Mouse (Mus musculus): ENCODE data around the gene Zdhhc18. TPM values are rescaled to one million over a fixed set of nuclear protein-coding genes. Genes with fewer than 3 reads are reported as not detected.

The Zdhhc18 gene
- total and polyA plus RNA-seq, 3 experiments, result 6.7 to 15.6 TPM; not detected in 1

DNA sequence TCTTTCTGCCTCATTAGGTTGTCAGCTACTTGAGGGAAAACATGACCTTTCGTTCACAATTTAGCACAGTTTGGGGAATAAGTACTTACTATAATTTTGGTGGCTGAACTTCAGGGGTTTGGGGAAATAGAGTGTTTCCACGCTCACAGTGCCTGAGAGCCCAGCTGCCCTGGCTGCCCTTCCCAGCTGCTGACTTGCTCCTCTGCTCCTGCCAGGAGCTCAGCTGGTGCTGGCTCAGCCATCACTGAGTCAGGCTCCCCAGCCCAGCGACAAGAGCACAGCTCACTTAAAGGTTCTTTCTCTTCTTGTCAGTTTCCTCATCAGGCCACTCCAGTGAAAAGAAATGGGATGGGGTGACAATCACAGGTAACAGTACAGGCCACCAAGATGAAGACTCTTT, 18.6 kb upstream of the Zdhhc18 start:
- Histone ChIP-seq H3K4me1 (ENCODE audit: control insufficient read depth in 1 of 2, insufficient read depth in 2 of 2, low read length in 2 of 2) (peaks cover 2 to 24% of the 10 kb centered on the region in 2 experiments), H3K27me3 (ENCODE audit: control insufficient read depth in 1 of 2, insufficient read depth in 2 of 2, low read length in 2 of 2) (no peaks in the 10 kb centered on the region), H3K9me3 (replicated peaks; ENCODE audit: insufficient read depth, low read length) (no peaks in the 10 kb centered on the region), H3K4me3 (ENCODE audit: control insufficient read depth in 1 of 2, insufficient read depth in 1 of 2, low read depth in 2 of 2, low read length in 2 of 2) (no peak overlapping the region), H3K79me2 (ENCODE audit: control insufficient read depth, insufficient read depth, low read length, poor library complexity) (peaks cover 7% of the 10 kb centered on the region), H3K36me3 (ENCODE audit: control insufficient read depth in 1 of 2, insufficient read depth in 2 of 2, low read length in 2 of 2) (peaks cover 0 to 20% of the 10 kb centered on the region in 2 experiments; a peak in 3 of 4 replicates), H3K9ac (ENCODE audit: control insufficient read depth, low read depth, low read length, poor library complexity, severe bottlenecking) (no peak overlapping the region), H3K27ac (ENCODE audit: control insufficient read depth, low read depth, low read length) (no peak overlapping the region)
- no peak for TF ChIP-seq ETS1 (IDR thresholded peaks at IDR 0.05; ENCODE audit: low read depth, low read length)
- DNase-seq (ENCODE audit: low read depth, low spot score), result no peak

DNA sequence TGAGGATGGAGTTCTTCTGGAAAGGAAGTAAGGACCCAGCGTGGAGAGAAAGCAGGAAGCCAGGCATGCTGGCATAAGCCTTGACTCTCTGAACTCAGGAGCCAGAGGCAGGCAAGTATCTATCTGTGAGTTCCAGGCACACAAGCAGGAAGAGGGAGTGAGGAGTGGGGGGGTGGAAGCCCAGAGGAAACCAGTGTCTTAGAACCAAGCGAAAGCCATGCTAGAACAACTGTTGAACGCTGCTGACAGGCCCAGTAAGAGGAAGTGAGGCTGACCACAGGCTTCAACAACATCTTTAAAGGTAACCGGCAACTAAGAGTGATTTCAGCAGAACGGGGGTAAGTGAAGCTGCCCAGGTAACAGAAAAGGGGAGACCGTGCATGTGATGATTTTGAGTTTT, 16.2 kb upstream of the Zdhhc18 start:
- Histone ChIP-seq H3K4me3 (ENCODE audit: control insufficient read depth in 1 of 2, insufficient read depth in 1 of 2, low read depth in 2 of 2, low read length in 2 of 2) (no peak overlapping the region), H3K9ac (ENCODE audit: control insufficient read depth, low read depth, low read length, poor library complexity, severe bottlenecking) (peak overlapping the region; percentile 13), H3K27me3 (ENCODE audit: control insufficient read depth in 1 of 2, insufficient read depth in 2 of 2, low read length in 2 of 2) (no peaks in the 10 kb centered on the region), H3K27ac (ENCODE audit: control insufficient read depth, low read depth, low read length) (peak overlapping the region; percentile 15), H3K79me2 (ENCODE audit: control insufficient read depth, insufficient read depth, low read length, poor library complexity) (no peaks in the 10 kb centered on the region; the same call in 1 of the 2 replicates), H3K4me1 (ENCODE audit: control insufficient read depth in 1 of 2, insufficient read depth in 2 of 2, low read length in 2 of 2) (peaks cover 4 to 25% of the 10 kb centered on the region in 2 experiments), H3K36me3 (ENCODE audit: control insufficient read depth in 1 of 2, insufficient read depth in 2 of 2, low read length in 2 of 2) (peaks cover 0 to 18% of the 10 kb centered on the region in 2 experiments; a peak in 3 of 4 replicates), H3K9me3 (replicated peaks; ENCODE audit: insufficient read depth, low read length) (no peaks in the 10 kb centered on the region)
- DNase-seq (ENCODE audit: low read depth, low spot score), result peak; percentile 80
- TF ChIP-seq TCF12 (IDR thresholded peaks at IDR 0.05; ENCODE audit: low read depth, low read length) (peak; percentile 47; the same call in 1 of the 2 replicates), MAZ (IDR thresholded peaks at IDR 0.05; ENCODE audit: low read depth, low read length) (no peak), TAL1 (IDR thresholded peaks at IDR 0.05; ENCODE audit: low read length) (peak; percentile 68), ETS1 (IDR thresholded peaks at IDR 0.05; ENCODE audit: low read depth, low read length) (peak; percentile 26; the same call in 1 of the 2 replicates), ELF1 (IDR thresholded peaks at IDR 0.05; ENCODE audit: low read depth, low read length) (peak; percentile 26; the same call in 1 of the 2 replicates), NRF1 (IDR thresholded peaks at IDR 0.05; ENCODE audit: insufficient read depth, low read depth, low read length, poor library complexity, severe bottlenecking) (no peak), EP300 (IDR thresholded peaks at IDR 0.05; ENCODE audit: low read depth in 1 of 2, low read length in 2 of 2) (peak in 1 of 2 experiments; percentile 43; a peak in 1 of 4 replicates)

DNA sequence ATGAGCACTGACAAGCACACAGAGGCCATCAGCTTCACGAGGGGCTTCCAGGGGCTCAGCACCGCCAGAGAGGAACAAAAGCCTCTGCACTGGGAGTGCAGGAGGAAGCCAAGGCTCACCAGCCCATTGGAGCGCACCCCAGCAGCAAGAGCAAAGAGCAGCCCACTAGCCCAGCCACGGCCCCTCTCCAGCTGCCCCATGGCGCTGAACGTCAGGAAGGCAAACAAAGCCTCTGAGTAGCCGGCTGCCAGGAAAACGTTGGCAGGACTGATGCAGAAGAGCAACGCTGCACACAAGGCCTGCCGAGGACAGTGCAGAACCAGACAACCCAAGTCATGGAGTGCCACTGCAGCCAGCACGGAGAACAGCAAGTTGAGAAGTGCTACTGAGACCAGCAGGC, 15.2 kb upstream of the Zdhhc18 start:
- DNase-seq (ENCODE audit: low read depth, low spot score), result no peak

More for the DNA sequence above, 15.2 kb upstream of the Zdhhc18 start:
- TF ChIP-seq BHLHE40 (IDR thresholded peaks at IDR 0.05; ENCODE audit: borderline replicate concordance, low read depth, low read length) (no peak), TBP (IDR thresholded peaks at IDR 0.05; ENCODE audit: low read depth, low read length) (no peak), NRF1 (IDR thresholded peaks at IDR 0.05; ENCODE audit: insufficient read depth, low read depth, low read length, poor library complexity, severe bottlenecking) (no peak), CTCF (IDR thresholded peaks at IDR 0.05 in 2 of 3, conservative IDR thresholded peaks at IDR 0.05 in 1 of 3; ENCODE audit: control insufficient read depth in 1 of 3, insufficient read depth in 1 of 3, low read depth in 2 of 3, low read length in 3 of 3, poor library complexity in 1 of 3, severe bottlenecking in 1 of 3) (no peak), RCOR1 (IDR thresholded peaks at IDR 0.05; ENCODE audit: low read depth, low read length) (no peak), CHD1 (IDR thresholded peaks at IDR 0.05; ENCODE audit: low read depth, low read length) (no peak), POLR2AphosphoS2 (IDR thresholded peaks at IDR 0.05; ENCODE audit: low read length) (no peak), ZMIZ1 (IDR thresholded peaks at IDR 0.05; ENCODE audit: low read depth, low read length) (no peak), CHD2 (IDR thresholded peaks at IDR 0.05; ENCODE audit: low read length) (no peak), RAD21 (IDR thresholded peaks at IDR 0.05; ENCODE audit: low read depth, low read length) (no peak), ZC3H11A (IDR thresholded peaks at IDR 0.05; ENCODE audit: low read depth, low read length) (no peak)
- Histone ChIP-seq H3K4me3 (ENCODE audit: control insufficient read depth in 1 of 2, insufficient read depth in 1 of 2, low read depth in 2 of 2, low read length in 2 of 2) (no peak overlapping the region), H3K27me3 (ENCODE audit: control insufficient read depth in 1 of 2, insufficient read depth in 2 of 2, low read length in 2 of 2) (no peaks in the 10 kb centered on the region), H3K79me2 (ENCODE audit: control insufficient read depth, insufficient read depth, low read length, poor library complexity) (no peaks in the 10 kb centered on the region; the same call in 1 of the 2 replicates), H3K9me3 (replicated peaks; ENCODE audit: insufficient read depth, low read length) (no peaks in the 10 kb centered on the region), H3K36me3 (ENCODE audit: control insufficient read depth in 1 of 2, insufficient read depth in 2 of 2, low read length in 2 of 2) (peaks cover 0 to 14% of the 10 kb centered on the region in 2 experiments; a peak in 3 of 4 replicates), H3K27ac (ENCODE audit: control insufficient read depth, low read depth, low read length) (no peak overlapping the region), H3K4me1 (ENCODE audit: control insufficient read depth in 1 of 2, insufficient read depth in 2 of 2, low read length in 2 of 2) (peaks cover 4 to 26% of the 10 kb centered on the region in 2 experiments; a peak in 3 of 4 replicates), H3K9ac (ENCODE audit: control insufficient read depth, low read depth, low read length, poor library complexity, severe bottlenecking) (no peak overlapping the region)
